16 mouse cellular contexts compared by ENCODE assay signal in the genomic region with DNA sequence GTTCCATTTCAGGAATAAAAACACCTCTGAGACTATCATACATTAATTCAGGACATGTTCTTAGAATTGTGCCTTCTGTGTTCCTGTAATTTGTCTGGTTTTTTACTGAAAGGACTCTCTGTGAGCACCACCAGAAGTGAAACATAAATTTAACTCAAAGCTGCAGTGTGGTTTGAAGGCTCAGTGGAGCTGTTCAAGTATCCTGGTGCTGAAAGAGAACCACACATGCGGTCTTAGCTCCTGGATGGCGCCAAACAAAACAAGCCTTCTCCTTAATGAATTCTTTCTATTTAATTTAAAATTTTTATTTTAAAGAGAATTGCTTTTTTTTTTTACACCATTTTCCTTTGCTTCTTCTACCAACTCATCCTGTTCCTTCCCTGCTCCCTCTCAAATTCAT. TPM values are rescaled to one million over a fixed set of nuclear protein-coding genes. Genes with fewer than 3 reads are reported as not detected.
DNase-seq lines count a peak whose midpoint lies in the region; ATAC-seq and TF ChIP-seq lines count a peak whose summit lies in the region.
"Had no signal": no experiment of that assay in that cellular context is flagged by ENCODE, and none has a peak within 500 bp of the region (broad histone marks: within the 10 kb centered on the region; RNA-seq: fewer than 3 reads in every experiment).

No protein-coding gene starts in this region.

- TF ChIP-seq CTCF in lung, postnatal 0 days (IDR thresholded peaks at IDR 0.05) = no peak

- H3K36me3 ChIP-seq in lung, postnatal 0 days (ENCODE audit: insufficient read depth, low read length) = no peaks in the 10 kb centered on the region
- no peaks in the 10 kb centered on the region for H3K36me3 ChIP-seq in embryonic facial prominence, embryonic 10.5 days (replicated peaks)
- H3K36me3 ChIP-seq: heart, embryonic 10.5 days; liver, embryonic 15.5 days had no signal

- H3K9me3 ChIP-seq in lung, postnatal 0 days (ENCODE audit: low read length) = no peaks in the 10 kb centered on the region
- H3K9me3 ChIP-seq in embryonic facial prominence, embryonic 10.5 days = no peaks in the 10 kb centered on the region
- H3K9me3 ChIP-seq: heart, embryonic 10.5 days; liver, embryonic 15.5 days had no signal

- no peaks in the 10 kb centered on the region for H3K4me1 ChIP-seq in lung, postnatal 0 days (ENCODE audit: insufficient read depth, low read depth, low read length)
- H3K4me1 ChIP-seq in embryonic facial prominence, embryonic 10.5 days = no peaks in the 10 kb centered on the region
- H3K4me1 ChIP-seq: heart, embryonic 10.5 days; liver, embryonic 15.5 days had no signal

- 58% methylated on average over 2 of the region's 2 CpGs for WGBS in lung, postnatal 0 days
- 82% methylated on average over 2 of the region's 2 CpGs for whole genome bisulfite sequencing in embryonic facial prominence, embryonic 10.5 days

- peak; percentile 17 for DNase-seq in lung, postnatal 0 days (ENCODE audit: low spot score)
- DNase-seq in lung, postnatal 14 days = no peak
- DNase-seq in NIH3T3 (ENCODE audit: low read depth) = peak; percentile 60
- DNase-seq in embryonic facial prominence, embryonic 10.5 days (ENCODE audit: low spot score) = peak; percentile 14
- DNase-seq in yolk sac, embryonic 10.5 days (ENCODE audit: low spot score) = peak; percentile 9
- no peak for DNase-seq in cerebellum, adult 11-12 months
- no peak for DNase-seq in thymus, adult 18-20 months
- DNase-seq: cerebellum, adult 18-20 months; gastrocnemius, postnatal 25 days; kidney, adult 9 months; lung, postnatal 4 days; midbrain, embryonic 14.5 days; right cerebral cortex, postnatal 4 days had no signal

- no peak for ATAC-seq in lung, postnatal 0 days
- ATAC-seq: hindbrain, postnatal 0 days had no signal

- H3K27me3 ChIP-seq in lung, postnatal 0 days (replicated peaks; ENCODE audit: insufficient read depth, low read length) = no peaks in the 10 kb centered on the region
- H3K27me3 ChIP-seq in embryonic facial prominence, embryonic 10.5 days (replicated peaks; ENCODE audit: low read depth, poor library complexity, severe bottlenecking) = no peaks in the 10 kb centered on the region
- H3K27me3 ChIP-seq: liver, embryonic 15.5 days had no signal

- H3K9ac ChIP-seq in lung, postnatal 0 days (replicated peaks; ENCODE audit: low read depth) = no peak overlapping the region
- H3K9ac ChIP-seq: liver, embryonic 15.5 days had no signal

- H3K4me3 ChIP-seq in lung, postnatal 0 days (ENCODE audit: low read depth, low read length) = no peak overlapping the region
- H3K4me3 ChIP-seq in embryonic facial prominence, embryonic 10.5 days = no peak overlapping the region
- H3K4me3 ChIP-seq: heart, embryonic 10.5 days; liver, embryonic 15.5 days had no signal

- no peak for TF ChIP-seq EP300 in lung, postnatal 0 days (IDR thresholded peaks at IDR 0.05)

- no peak overlapping the region for H3K4me2 ChIP-seq in lung, postnatal 0 days (replicated peaks; ENCODE audit: low read depth, low read length)
- H3K4me2 ChIP-seq: liver, embryonic 15.5 days had no signal

- no peak overlapping the region for H3K27ac ChIP-seq in lung, postnatal 0 days (ENCODE audit: low read length)
- H3K27ac ChIP-seq in embryonic facial prominence, embryonic 10.5 days (replicated peaks) = no peak overlapping the region
- H3K27ac ChIP-seq: heart, embryonic 10.5 days; hindbrain, postnatal 0 days; liver, embryonic 15.5 days had no signal

RNA-seq across cellular contexts. Expression of gene Col9a1, which starts 2.4 kb away (rescaled TPM):
- 0.27 and 0.50 TPM in 2 replicates for polyA plus RNA-seq in lung, postnatal 0 days (2015; fragmentation: Nextera tagmentation; extraction: Ambion mirVana)
- polyA plus RNA-seq in embryonic facial prominence, embryonic 10.5 days (2016; fragmentation: Nextera tagmentation; extraction: Ambion mirVana) = 107 and 109 TPM in 2 replicates

Comparison
In these comparisons a context has a peak if more than half of its experiments do, and no peak if none do; other contexts are left out.
1. DNase-seq: peak in lung, postnatal 0 days (single experiment), NIH3T3 (single experiment), embryonic facial prominence, embryonic 10.5 days (single experiment) and yolk sac, embryonic 10.5 days (single experiment); none in lung, postnatal 14 days (single experiment), cerebellum, adult 11-12 months (single experiment) and thymus, adult 18-20 months (0 of 2).
2. RNA of gene Col9a1, which starts 2.4 kb away (polyA plus RNA-seq): 107 to 109 TPM in embryonic facial prominence, embryonic 10.5 days; 0.27 to 0.50 TPM in lung, postnatal 0 days; every median in the first group is over 10 times any median in the second.